Mouse (Mus musculus) heart, embryonic 13.5 days (tissue): ENCODE data around the gene Ccr1l1. TPM values are rescaled to one million over a fixed set of nuclear protein-coding genes. Genes with fewer than 3 reads are reported as not detected.

ENCODE experiments used
- ATAC-seq: fragments of 200-750 bp; cut with Nextera tagmentation; 2 replicates; pipeline ENCODE4 v1.8.0; 2017; ENCODE audit warnings: moderate TSS enrichment; ENCODE audit not compliant: insufficient number of reproducible peaks, low FRiP score, low TSS enrichment; ENCODE audit errors: extremely low read depth
- H3K27ac ChIP-seq: fragments of 300-500 bp; sonication (generic); replicated peaks from 2 replicates; pipeline ENCODE4 v1.5.1; 2015; ENCODE audit warnings: moderate library complexity, mild to moderate bottlenecking, inconsistent platforms
- H3K27me3 ChIP-seq: fragments of 300-500 bp; sonication (generic); replicated peaks from 2 replicates; pipeline ENCODE4 v1.6.1; 2015; ENCODE audit warnings: mild to moderate bottlenecking, inconsistent platforms
- H3K36me3 ChIP-seq: fragments of 300-500 bp; sonication (generic); 2 replicates; pipeline ENCODE4 v1.6.1; 2015; ENCODE audit warnings: mild to moderate bottlenecking, inconsistent platforms
- H3K4me1 ChIP-seq: fragments of 300-500 bp; sonication (generic); 2 replicates; pipeline ENCODE4 v1.6.1; 2015; ENCODE audit warnings: inconsistent platforms
- H3K4me2 ChIP-seq: fragments of 300-500 bp; sonication (generic); 2 replicates; pipeline ENCODE4 v1.6.1; 2015; ENCODE audit warnings: inconsistent platforms, mild to moderate bottlenecking, moderate library complexity
- H3K4me3 ChIP-seq: fragments of 300-500 bp; sonication (generic); 2 replicates; pipeline ENCODE4 v1.5.1; 2015; ENCODE audit warnings: moderate library complexity, mild to moderate bottlenecking, inconsistent platforms
- H3K9ac ChIP-seq: fragments of 300-500 bp; sonication (generic); 2 replicates; pipeline ENCODE4 v1.6.1; 2015; ENCODE audit warnings: inconsistent platforms, mild to moderate bottlenecking, moderate library complexity
- H3K9me3 ChIP-seq: fragments of 300-500 bp; sonication (generic); 2 replicates; pipeline ENCODE4 v1.6.1; 2016; ENCODE audit warnings: inconsistent platforms
- WGBS: fragments of 180-500 bp; shearing (Covaris S2); methylation state at CpG from one replicate; pipeline ENCODE4 v1.1.7; 2015; ENCODE audit warnings: mixed read lengths; 5-methylcytosine and 5-hydroxymethylcytosine counted together
- polyA plus RNA-seq: library from polyadenylated mRNA; unstranded; fragments of >200 nt; fragmentation: Nextera tagmentation; extraction: Ambion mirVana; gene quantifications from 2 replicates; pipeline ENCODE4 v1.2.1, GENCODE M21; 2015

Gene Ccr1l1
- not detected in 2 replicates for polyA plus RNA-seq

DNA sequence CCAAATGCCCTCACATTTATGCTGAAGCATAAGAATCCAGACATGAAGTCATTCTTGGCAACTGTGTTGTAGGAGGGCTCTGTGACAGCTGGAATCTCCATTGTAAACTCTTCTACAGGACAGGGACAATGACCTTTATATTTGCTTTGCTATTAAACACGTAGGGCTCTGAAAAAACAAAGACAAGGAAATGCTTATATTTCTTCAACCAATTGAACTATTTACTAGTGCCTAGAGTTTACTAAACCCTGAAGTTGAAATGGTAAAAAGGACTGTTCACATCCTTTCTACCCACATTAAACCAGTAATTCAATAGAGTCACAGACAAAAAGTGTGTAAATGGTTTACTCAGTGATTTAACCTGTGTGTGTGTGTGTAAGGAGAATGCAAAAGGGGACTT is at the start of gene Ccr1l1:
TSS of gene Ccr1l1 (minus strand) at position 101 of the 400 bp plus-strand sequence.
- no peak for ATAC-seq
- no peak within 1 kb of the TSS for H3K27ac ChIP-seq
- WGBS = 54% methylated on average over 1 of the region's 1 CpGs

DNA sequence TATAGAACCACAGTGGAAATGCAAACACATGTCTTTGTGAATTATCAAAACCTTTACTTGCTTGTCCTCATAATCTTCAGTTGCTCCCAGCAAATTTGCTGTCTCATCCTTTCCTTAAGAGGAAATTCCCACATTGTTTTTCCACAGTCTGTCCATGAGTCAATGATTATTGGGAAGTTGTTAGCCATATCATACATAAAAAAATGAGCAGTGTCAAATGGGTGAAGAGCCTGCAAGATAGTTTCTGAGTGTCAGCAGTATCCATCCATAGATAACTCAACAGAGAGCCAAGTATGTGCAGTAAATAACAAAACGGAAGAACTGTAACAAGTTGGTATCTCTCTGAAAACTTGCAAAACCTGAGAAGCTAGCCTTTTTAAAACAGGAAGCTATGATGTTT is 43.5 kb upstream of the Ccr1l1 start, which contains the start of gene Ccr3:
TSS of gene Ccr3 (plus strand) at position 301 of the 400 bp plus-strand sequence.
- Histone ChIP-seq H3K4me2 (no peak within 1 kb of the TSS), H3K27ac (no peak within 1 kb of the TSS), H3K9me3 (no peaks in the 10 kb centered on the region), H3K36me3 (no peaks in the 10 kb centered on the region), H3K27me3 (no peaks in the 10 kb centered on the region), H3K4me3 (no peak within 1 kb of the TSS), H3K4me1 (no peaks in the 10 kb centered on the region), H3K9ac (no peak within 1 kb of the TSS)
- WGBS = 76% methylated on average over 1 of the region's 1 CpGs
- ATAC-seq = no peak

More for the DNA sequence above, at the start of gene Ccr1l1:
- Histone ChIP-seq H3K27me3 (no peaks in the 10 kb centered on the region), H3K4me2 (no peak within 1 kb of the TSS), H3K4me3 (no peak within 1 kb of the TSS), H3K9ac (no peak within 1 kb of the TSS), H3K36me3 (no peaks in the 10 kb centered on the region), H3K4me1 (no peaks in the 10 kb centered on the region), H3K9me3 (no peaks in the 10 kb centered on the region)

DNA sequence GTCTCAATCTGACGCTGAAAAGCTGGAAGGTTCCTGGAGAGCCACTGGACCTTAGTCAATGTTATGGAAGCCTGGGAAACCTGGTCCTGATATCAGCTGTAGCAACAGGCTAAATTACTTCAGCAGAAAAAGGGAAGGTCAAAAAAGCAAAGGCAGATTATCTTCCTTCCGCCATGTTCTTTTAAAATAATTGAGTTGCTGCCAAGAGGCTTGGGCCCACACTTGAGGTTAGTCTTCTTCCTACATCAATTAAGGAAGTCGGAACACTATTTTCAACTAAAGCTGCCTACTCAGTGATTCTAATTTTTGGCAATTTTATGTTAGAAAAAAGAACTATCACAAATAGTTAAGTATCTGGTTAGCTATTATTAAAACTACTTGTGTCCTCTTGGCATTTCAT is 41.7 kb upstream of the Ccr1l1 start:
- no peaks in the 10 kb centered on the region for H3K9me3 ChIP-seq
- H3K4me3 ChIP-seq = no peak overlapping the region
- H3K36me3 ChIP-seq = no peaks in the 10 kb centered on the region
- WGBS = 64% methylated on average over 3 of the region's 3 CpGs
- no peak overlapping the region for H3K27ac ChIP-seq
- no peaks in the 10 kb centered on the region for H3K4me1 ChIP-seq
- H3K27me3 ChIP-seq = no peaks in the 10 kb centered on the region
- H3K9ac ChIP-seq = no peak overlapping the region
- no peak for ATAC-seq
- H3K4me2 ChIP-seq = no peak overlapping the region

DNA sequence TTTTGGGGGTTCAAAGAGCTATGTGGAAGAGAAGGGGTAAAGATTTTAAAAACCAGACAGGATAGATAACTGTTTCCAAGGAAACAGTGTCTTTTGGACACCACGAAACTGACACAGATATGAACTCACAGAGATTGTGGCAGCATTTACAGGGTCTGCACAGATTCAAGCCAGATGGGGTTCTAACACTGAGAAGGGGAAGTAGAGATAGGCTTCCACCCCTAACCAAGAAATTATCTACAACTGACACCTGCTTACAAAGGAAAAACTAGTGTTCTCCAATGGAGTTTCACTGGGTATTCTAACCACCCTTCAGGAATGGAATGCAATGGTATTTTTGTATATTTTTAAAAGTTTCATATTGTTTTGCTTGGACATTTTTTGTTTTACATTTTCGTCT is 37.8 kb upstream of the Ccr1l1 start:
- no peak overlapping the region for H3K9ac ChIP-seq
- WGBS = 57% methylated on average over 2 of the region's 2 CpGs
- no peak overlapping the region for H3K4me3 ChIP-seq
- H3K4me2 ChIP-seq = no peak overlapping the region
- no peaks in the 10 kb centered on the region for H3K36me3 ChIP-seq
- H3K27ac ChIP-seq = no peak overlapping the region
- no peaks in the 10 kb centered on the region for H3K4me1 ChIP-seq
- no peak for ATAC-seq
- no peaks in the 10 kb centered on the region for H3K27me3 ChIP-seq
- no peaks in the 10 kb centered on the region for H3K9me3 ChIP-seq

DNA sequence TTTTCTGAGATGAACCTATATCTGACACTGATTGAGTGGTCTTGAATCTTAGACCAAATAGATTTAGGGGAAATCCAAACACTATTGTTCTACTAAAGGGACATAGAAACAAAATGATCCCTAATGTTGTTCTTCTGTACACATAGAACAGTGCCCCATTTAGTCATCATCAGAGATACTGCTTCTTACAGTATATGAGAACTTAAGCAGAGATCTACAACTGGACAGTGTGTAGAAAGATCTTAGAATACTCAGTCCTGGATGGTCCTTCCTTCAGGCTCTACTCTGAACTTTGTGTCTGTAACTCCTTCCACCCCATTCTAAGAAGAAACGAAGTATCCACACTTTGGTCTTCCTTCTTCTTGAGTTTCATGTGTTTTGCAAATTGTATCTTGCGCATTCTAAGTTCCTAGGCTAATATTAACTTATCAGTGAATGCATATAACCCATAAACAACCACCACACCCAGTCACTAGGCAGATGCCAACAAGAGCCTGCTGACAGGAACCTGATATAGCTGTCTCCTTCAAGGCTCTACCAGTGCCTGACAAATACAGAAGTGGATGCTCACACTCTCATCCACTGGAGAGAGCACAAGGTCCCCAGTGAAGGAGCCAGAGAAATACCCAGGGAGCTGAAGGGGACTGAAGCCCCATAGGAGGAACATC is 36.9 kb upstream of the Ccr1l1 start:
- Histone ChIP-seq H3K36me3 (no peaks in the 10 kb centered on the region), H3K27me3 (no peaks in the 10 kb centered on the region), H3K9me3 (no peaks in the 10 kb centered on the region), H3K9ac (no peak overlapping the region), H3K27ac (no peak overlapping the region), H3K4me2 (no peak overlapping the region), H3K4me3 (no peak overlapping the region), H3K4me1 (no peaks in the 10 kb centered on the region)
- 82% methylated on average over 2 of the region's 2 CpGs for WGBS
- ATAC-seq = no peak

DNA sequence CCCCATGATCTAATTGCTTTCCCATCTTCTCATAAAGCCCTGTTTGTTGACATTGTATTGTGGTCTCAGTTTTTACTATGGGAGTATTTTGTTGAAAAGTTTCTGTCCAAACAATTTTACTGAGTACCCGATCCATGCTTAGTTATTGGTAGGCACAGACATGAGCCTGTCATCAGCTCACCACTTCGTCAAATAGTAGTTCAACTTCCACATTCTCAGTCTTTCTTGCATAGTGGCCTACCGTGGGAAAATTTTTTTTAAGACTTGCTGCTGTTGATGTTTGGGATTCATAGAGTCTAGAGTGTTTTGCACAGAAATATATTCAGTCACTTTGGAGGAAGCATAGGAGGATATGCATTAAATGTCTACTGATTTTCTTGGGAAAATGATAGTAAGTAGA is 35.1 kb upstream of the Ccr1l1 start:
- Histone ChIP-seq H3K4me1 (no peaks in the 10 kb centered on the region), H3K4me3 (no peak overlapping the region), H3K4me2 (no peak overlapping the region), H3K9me3 (no peaks in the 10 kb centered on the region), H3K27ac (no peak overlapping the region), H3K9ac (no peak overlapping the region), H3K27me3 (no peaks in the 10 kb centered on the region), H3K36me3 (no peaks in the 10 kb centered on the region)
- WGBS = 62% methylated on average over 3 of the region's 3 CpGs
- ATAC-seq = no peak

DNA sequence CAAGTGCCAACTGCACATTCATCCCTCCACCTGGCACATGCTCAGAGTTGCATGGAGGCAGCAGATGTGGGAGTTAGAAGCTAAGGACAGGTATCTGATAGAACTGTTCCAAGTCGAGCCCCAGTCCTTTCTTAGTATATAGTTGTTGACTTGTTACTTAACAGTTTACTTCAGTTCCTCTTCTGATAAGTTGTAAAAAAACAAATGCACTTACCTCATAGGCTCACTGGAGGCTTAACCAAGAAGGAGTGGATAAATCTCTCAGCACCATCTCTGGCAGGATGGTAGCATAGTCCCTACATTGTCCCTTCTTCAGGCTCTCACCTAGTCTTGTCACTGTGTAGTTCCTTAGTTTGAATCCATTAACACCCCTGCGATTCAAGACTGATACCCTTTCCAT is 34.5 kb upstream of the Ccr1l1 start:
- no peaks in the 10 kb centered on the region for H3K9me3 ChIP-seq
- no peak overlapping the region for H3K4me2 ChIP-seq
- no peaks in the 10 kb centered on the region for H3K36me3 ChIP-seq
- 54% methylated on average over 2 of the region's 2 CpGs for WGBS
- H3K27me3 ChIP-seq = no peaks in the 10 kb centered on the region
- no peak overlapping the region for H3K9ac ChIP-seq
- H3K27ac ChIP-seq = no peak overlapping the region
- no peak overlapping the region for H3K4me3 ChIP-seq
- no peak for ATAC-seq
- no peaks in the 10 kb centered on the region for H3K4me1 ChIP-seq

DNA sequence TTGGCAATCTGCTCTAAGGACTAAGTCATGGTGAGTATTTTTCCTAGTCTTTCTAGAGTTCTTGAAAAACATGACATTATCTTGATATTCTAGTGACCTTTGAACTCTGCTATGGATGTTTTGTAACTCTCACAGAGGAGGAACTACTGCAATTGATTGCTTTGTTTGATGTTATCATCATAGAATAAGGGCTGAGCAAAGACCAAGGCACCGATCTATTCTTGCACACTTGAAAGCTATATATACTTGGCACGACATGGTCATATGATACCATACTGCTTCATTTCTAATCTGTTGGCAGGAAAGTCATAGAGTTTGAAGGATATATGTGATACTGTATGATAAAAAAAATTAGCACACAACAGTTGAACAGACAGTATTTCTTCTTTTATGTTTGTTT is 21.6 kb upstream of the Ccr1l1 start:
- Histone ChIP-seq H3K4me2 (no peak overlapping the region), H3K27ac (no peak overlapping the region), H3K4me3 (no peak overlapping the region), H3K36me3 (no peaks in the 10 kb centered on the region), H3K9ac (no peak overlapping the region), H3K27me3 (no peaks in the 10 kb centered on the region), H3K9me3 (no peaks in the 10 kb centered on the region), H3K4me1 (no peaks in the 10 kb centered on the region)
- WGBS = 76% methylated on average over 2 of the region's 2 CpGs
- ATAC-seq = no peak

DNA sequence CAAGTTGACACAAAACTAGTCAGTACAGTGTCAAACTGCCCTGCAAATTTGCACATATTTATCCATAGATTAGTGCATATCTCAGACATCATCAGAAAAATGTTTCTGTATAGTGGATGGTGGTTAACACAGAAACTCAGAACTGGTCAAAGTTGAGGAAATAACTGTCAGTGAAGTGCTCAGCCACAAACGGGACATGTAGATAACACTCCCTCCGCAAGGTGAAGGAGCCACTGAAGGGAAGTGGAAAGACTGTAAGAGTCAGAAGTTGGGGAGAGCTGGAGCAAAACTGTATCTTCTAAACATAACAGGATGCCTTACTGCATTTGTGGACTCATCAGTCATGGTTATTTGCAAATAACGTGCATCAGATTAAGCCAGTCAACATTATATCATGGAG is 19.5 kb upstream of the Ccr1l1 start:
- H3K27me3 ChIP-seq = no peaks in the 10 kb centered on the region
- H3K36me3 ChIP-seq = no peaks in the 10 kb centered on the region
- no peaks in the 10 kb centered on the region for H3K4me1 ChIP-seq
- WGBS = 42% methylated on average over 3 of the region's 3 CpGs
- no peak overlapping the region for H3K4me2 ChIP-seq
- H3K9ac ChIP-seq = no peak overlapping the region
- no peak overlapping the region for H3K4me3 ChIP-seq
- H3K27ac ChIP-seq = no peak overlapping the region
- no peaks in the 10 kb centered on the region for H3K9me3 ChIP-seq
- no peak for ATAC-seq

DNA sequence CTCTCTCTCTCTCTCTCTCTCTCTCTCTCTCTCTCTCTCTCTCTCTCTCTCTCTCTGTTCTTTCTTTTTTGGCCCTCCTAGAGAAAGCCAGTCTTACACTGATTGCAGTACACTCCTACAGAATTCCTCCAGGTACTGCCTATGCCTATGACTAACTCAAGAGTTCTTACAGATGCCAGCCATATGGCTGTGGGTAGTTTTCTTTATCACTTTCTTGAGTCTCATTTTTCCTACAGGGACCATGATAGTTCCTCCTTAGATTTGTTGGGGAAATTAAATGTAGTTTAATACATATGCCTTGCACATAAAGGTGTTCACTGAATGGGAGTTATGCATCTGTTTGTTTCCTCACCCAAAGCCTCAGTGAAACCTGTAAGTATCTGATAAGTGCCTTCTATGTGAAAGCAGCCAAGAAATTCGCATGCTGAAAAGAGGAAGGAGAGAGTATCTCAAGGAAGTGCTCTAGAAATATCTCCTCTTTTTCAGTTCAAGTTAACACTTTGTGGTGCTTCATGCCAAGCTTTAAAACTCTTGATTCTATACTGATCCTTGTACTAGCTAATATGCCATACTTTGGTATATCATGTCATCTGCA is 13.2 kb upstream of the Ccr1l1 start:
- WGBS = 15% methylated on average over 1 of the region's 1 CpGs
- no peak overlapping the region for H3K9ac ChIP-seq
- no peak overlapping the region for H3K4me2 ChIP-seq
- H3K27me3 ChIP-seq = no peaks in the 10 kb centered on the region
- H3K9me3 ChIP-seq = no peaks in the 10 kb centered on the region
- H3K27ac ChIP-seq = no peak overlapping the region
- H3K4me1 ChIP-seq = no peaks in the 10 kb centered on the region
- no peaks in the 10 kb centered on the region for H3K36me3 ChIP-seq
- ATAC-seq = no peak
- H3K4me3 ChIP-seq = no peak overlapping the region

DNA sequence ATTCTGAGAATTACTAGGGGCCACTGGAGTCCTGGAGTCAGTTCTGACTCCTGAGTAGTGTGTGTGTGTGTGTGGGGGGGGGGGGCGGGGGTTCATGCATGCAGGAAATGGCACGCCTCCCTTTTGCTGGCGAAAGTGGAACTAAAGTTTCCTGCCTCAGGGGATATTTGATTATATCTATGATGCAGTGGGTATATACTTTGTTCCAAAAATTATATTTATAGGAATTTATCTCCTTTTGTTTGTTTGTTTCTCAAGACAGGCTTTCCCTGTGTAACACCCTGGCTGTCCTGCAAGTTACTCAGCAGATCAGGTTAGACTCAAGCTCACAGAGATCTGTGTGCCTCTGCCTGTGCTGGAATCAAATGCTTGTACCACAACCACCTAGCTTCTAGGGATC is 11.5 kb upstream of the Ccr1l1 start:
- H3K9me3 ChIP-seq = no peaks in the 10 kb centered on the region
- H3K9ac ChIP-seq = no peak overlapping the region
- no peak overlapping the region for H3K4me2 ChIP-seq
- H3K36me3 ChIP-seq = no peaks in the 10 kb centered on the region
- H3K27ac ChIP-seq = no peak overlapping the region
- no peak for ATAC-seq
- no peaks in the 10 kb centered on the region for H3K4me1 ChIP-seq
- no peak overlapping the region for H3K4me3 ChIP-seq
- 66% methylated on average over 3 of the region's 3 CpGs for WGBS
- no peaks in the 10 kb centered on the region for H3K27me3 ChIP-seq

DNA sequence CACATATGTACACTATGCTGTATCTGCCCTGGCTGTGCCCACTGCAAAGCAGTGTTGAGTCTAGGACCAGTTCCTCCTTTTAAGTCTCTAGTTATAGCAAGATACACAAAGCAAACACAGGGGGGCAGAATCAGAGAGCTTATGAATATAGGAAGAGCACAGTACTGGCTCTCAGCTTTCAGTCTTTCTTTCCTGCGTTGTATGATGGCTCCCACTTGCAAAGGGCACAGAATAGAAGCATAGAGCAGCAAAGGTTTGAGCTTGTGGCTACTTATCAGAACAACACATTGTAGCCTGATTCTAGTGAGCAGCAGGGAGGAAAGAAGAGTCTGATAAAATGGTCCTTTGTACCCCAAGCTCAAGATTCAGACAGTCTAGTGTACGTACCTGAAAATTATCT is 8.0 kb upstream of the Ccr1l1 start:
- Histone ChIP-seq H3K27ac (no peak overlapping the region), H3K9me3 (no peaks in the 10 kb centered on the region), H3K4me3 (no peak overlapping the region), H3K27me3 (no peaks in the 10 kb centered on the region), H3K36me3 (no peaks in the 10 kb centered on the region), H3K4me1 (no peaks in the 10 kb centered on the region), H3K4me2 (no peak overlapping the region), H3K9ac (no peak overlapping the region)
- no peak for ATAC-seq
- WGBS = 71% methylated on average over 2 of the region's 2 CpGs
